Mouse (Mus musculus): Measurements from ENCODE around the gene Kcnh1. TPM values are rescaled to one million over a fixed set of nuclear protein-coding genes. Genes with fewer than 3 reads are reported as not detected.

Kcnh1 gene
- total RNA-seq, 1 experiment from 2014 or later, result not detected

GRCm38 (mm10) chr1:192380596-192381041 is 190.0 kb downstream of the Kcnh1 start:
- ATAC-seq (ENCODE audit: extremely low read depth, insufficient number of reproducible peaks, low FRiP score, poor library complexity, severe bottlenecking), result no peak

- ATAC-seq (ENCODE audit: extremely low read depth, insufficient number of reproducible peaks, low FRiP score, poor library complexity, severe bottlenecking), result no peak
Observed at GRCm38 (mm10) chr1:192387624-192388023, 197.1 kb downstream of the Kcnh1 start.

- ATAC-seq (ENCODE audit: extremely low read depth, insufficient number of reproducible peaks, low FRiP score, poor library complexity, severe bottlenecking), result no peak
Observed at GRCm38 (mm10) chr1:192391041-192391440, 200.5 kb downstream of the Kcnh1 start.

- ATAC-seq (ENCODE audit: extremely low read depth, insufficient number of reproducible peaks, low FRiP score, poor library complexity, severe bottlenecking), result no peak
Observed at GRCm38 (mm10) chr1:192392232-192392631, 201.7 kb downstream of the Kcnh1 start.

- ATAC-seq (ENCODE audit: extremely low read depth, insufficient number of reproducible peaks, low FRiP score, poor library complexity, severe bottlenecking), result no peak
Observed at GRCm38 (mm10) chr1:192399667-192400490, 209.3 kb downstream of the Kcnh1 start.

GRCm38 (mm10) chr1:192400991-192401390 is 210.4 kb downstream of the Kcnh1 start:
- ATAC-seq (ENCODE audit: extremely low read depth, insufficient number of reproducible peaks, low FRiP score, poor library complexity, severe bottlenecking), result no peak

GRCm38 (mm10) chr1:192402911-192403704 is 212.5 kb downstream of the Kcnh1 start:
- ATAC-seq (ENCODE audit: extremely low read depth, insufficient number of reproducible peaks, low FRiP score, poor library complexity, severe bottlenecking), result no peak

- ATAC-seq (ENCODE audit: extremely low read depth, insufficient number of reproducible peaks, low FRiP score, poor library complexity, severe bottlenecking), result no peak
Observed at GRCm38 (mm10) chr1:192405136-192405535, 214.6 kb downstream of the Kcnh1 start.

- ATAC-seq (ENCODE audit: extremely low read depth, insufficient number of reproducible peaks, low FRiP score, poor library complexity, severe bottlenecking), result no peak
Observed at GRCm38 (mm10) chr1:192406589-192406988, 216.0 kb downstream of the Kcnh1 start.

GRCm38 (mm10) chr1:192415813-192416212 is 225.2 kb downstream of the Kcnh1 start:
- ATAC-seq (ENCODE audit: extremely low read depth, insufficient number of reproducible peaks, low FRiP score, poor library complexity, severe bottlenecking), result no peak

- no peak for ATAC-seq (ENCODE audit: extremely low read depth, insufficient number of reproducible peaks, low FRiP score, poor library complexity, severe bottlenecking)
Observed at GRCm38 (mm10) chr1:192416241-192416821, 225.8 kb downstream of the Kcnh1 start.

- ATAC-seq (ENCODE audit: extremely low read depth, insufficient number of reproducible peaks, low FRiP score, poor library complexity, severe bottlenecking), result no peak
Observed at GRCm38 (mm10) chr1:192419176-192419575, 228.6 kb downstream of the Kcnh1 start.

GRCm38 (mm10) chr1:192421377-192422166 is 231.0 kb downstream of the Kcnh1 start:
- no peak for ATAC-seq (ENCODE audit: extremely low read depth, insufficient number of reproducible peaks, low FRiP score, poor library complexity, severe bottlenecking)

GRCm38 (mm10) chr1:192431423-192431822 is 240.8 kb downstream of the Kcnh1 start:
- no peak for ATAC-seq (ENCODE audit: extremely low read depth, insufficient number of reproducible peaks, low FRiP score, poor library complexity, severe bottlenecking)

GRCm38 (mm10) chr1:192435503-192435902 is 244.9 kb downstream of the Kcnh1 start:
- ATAC-seq (ENCODE audit: extremely low read depth, insufficient number of reproducible peaks, low FRiP score, poor library complexity, severe bottlenecking), result no peak

- no peak for ATAC-seq (ENCODE audit: extremely low read depth, insufficient number of reproducible peaks, low FRiP score, poor library complexity, severe bottlenecking)
Observed at GRCm38 (mm10) chr1:192439151-192439837, 248.7 kb downstream of the Kcnh1 start.

GRCm38 (mm10) chr1:192442772-192443445 is 252.3 kb downstream of the Kcnh1 start:
- no peak for ATAC-seq (ENCODE audit: extremely low read depth, insufficient number of reproducible peaks, low FRiP score, poor library complexity, severe bottlenecking)
